Mouse (Mus musculus) lung, embryonic 14.5 days (tissue): ENCODE results near the gene Tmcc3. TPM values are rescaled to one million over a fixed set of nuclear protein-coding genes. Genes with fewer than 3 reads are reported as not detected.

Experiments
- ATAC-seq: fragments of 200-750 bp; cut with Nextera tagmentation; 2 replicates; pipeline ENCODE4 v1.8.0; 2017; ENCODE audit warnings: mild to moderate bottlenecking, moderate TSS enrichment, moderate library complexity; ENCODE audit not compliant: insufficient read depth
- DNase-seq: peaks from one replicate; pipeline ENCODE4 v3.0.0-alpha.2; 2015
- H3K27ac ChIP-seq: fragments of 300-500 bp; sonication (generic); 2 replicates; pipeline ENCODE4 v1.5.1; 2014; ENCODE audit warnings: low read depth, mild to moderate bottlenecking, moderate library complexity
- H3K27me3 ChIP-seq: fragments of 300-500 bp; sonication (generic); 2 replicates; pipeline ENCODE4 v1.6.1; 2014; ENCODE audit warnings: low read length, control low read depth; ENCODE audit not compliant: insufficient read depth
- H3K36me3 ChIP-seq: fragments of 300-500 bp; sonication (generic); 2 replicates; pipeline ENCODE4 v1.6.1; 2014; ENCODE audit warnings: control low read depth; ENCODE audit not compliant: insufficient read depth
- H3K4me1 ChIP-seq: fragments of 300-500 bp; sonication (generic); 2 replicates; pipeline ENCODE4 v1.6.1; 2014; ENCODE audit warnings: antibody characterized with exemption, control low read depth; ENCODE audit not compliant: insufficient read depth
- H3K4me2 ChIP-seq: fragments of 300-500 bp; sonication (generic); 2 replicates; pipeline ENCODE4 v1.6.1; 2014; ENCODE audit warnings: mild to moderate bottlenecking
- H3K4me3 ChIP-seq: fragments of 300-500 bp; sonication (generic); 2 replicates; pipeline ENCODE4 v1.5.1; 2014; ENCODE audit warnings: low read depth, low read length
- H3K9ac ChIP-seq: fragments of 300-500 bp; sonication (generic); 2 replicates; pipeline ENCODE4 v1.6.1; 2014
- H3K9me3 ChIP-seq: fragments of 300-500 bp; sonication (generic); 2 replicates; pipeline ENCODE4 v1.6.1; 2016; ENCODE audit warnings: low read depth, low read length, control low read depth
- CTCF ChIP-seq: IDR thresholded peaks from 2 replicates; pipeline ENCODE4 v1.5.1; 2016; ENCODE audit warnings: antibody characterized with exemption, low read depth
- WGBS: fragments of 180-500 bp; shearing (Covaris S2); extraction: QIAGEN DNeasy Blood & Tissue Kit; methylation state at CpG from one replicate; pipeline ENCODE4 v1.1.7; 2014; 5-methylcytosine and 5-hydroxymethylcytosine counted together
- polyA plus RNA-seq: library from polyadenylated mRNA; unstranded; fragments of >200 nt; fragmentation: Nextera tagmentation; extraction: Ambion mirVana; gene quantifications from 2 replicates; pipeline ENCODE4 v1.2.1, GENCODE M21; 2014

Tmcc3 gene
- polyA plus RNA-seq, 1 experiment from 2014 or later: 5.3 TPM

GRCm38 (mm10) chr10:94432933-94433332 is 121.2 kb downstream of the Tmcc3 start:
- Histone ChIP-seq H3K4me2 (no peak overlapping the region), H3K27me3 (no peaks in the 10 kb centered on the region), H3K36me3 (no peaks in the 10 kb centered on the region), H3K9me3 (no peaks in the 10 kb centered on the region), H3K27ac (no peak overlapping the region), H3K9ac (no peak overlapping the region), H3K4me3 (no peak overlapping the region), H3K4me1 (no peaks in the 10 kb centered on the region)
- WGBS: 60% methylated on average over 5 of the region's 5 CpGs
- ATAC-seq (no peak), DNase-seq (no peak)
- no peak for TF ChIP-seq CTCF

GRCm38 (mm10) chr10:94433901-94434300 is 122.2 kb downstream of the Tmcc3 start:
- 19% methylated on average over 7 of the region's 7 CpGs for WGBS
- Histone ChIP-seq H3K9me3 (no peaks in the 10 kb centered on the region), H3K27me3 (no peaks in the 10 kb centered on the region), H3K9ac (no peak overlapping the region), H3K4me3 (no peak overlapping the region), H3K36me3 (no peaks in the 10 kb centered on the region), H3K27ac (no peak overlapping the region), H3K4me1 (no peaks in the 10 kb centered on the region), H3K4me2 (no peak overlapping the region)
- no peak for DNase-seq
- ATAC-seq: no peak
- no peak for TF ChIP-seq CTCF

- no peaks in the 10 kb centered on the region for H3K27me3 ChIP-seq
- no peak for TF ChIP-seq CTCF
- H3K4me1 ChIP-seq: no peaks in the 10 kb centered on the region
These were observed 131.0 kb downstream of the Tmcc3 start for GRCm38 (mm10) chr10:94442725-94443124.

GRCm38 (mm10) chr10:94443453-94443852 is 131.7 kb downstream of the Tmcc3 start:
- Histone ChIP-seq H3K9ac (no peak overlapping the region), H3K9me3 (no peaks in the 10 kb centered on the region), H3K4me1 (no peaks in the 10 kb centered on the region), H3K4me3 (no peak overlapping the region), H3K27me3 (no peaks in the 10 kb centered on the region), H3K4me2 (no peak overlapping the region), H3K36me3 (no peaks in the 10 kb centered on the region), H3K27ac (no peak overlapping the region)
- no peak for DNase-seq
- ATAC-seq: no peak
- 83% methylated on average over 4 of the region's 4 CpGs for WGBS
- no peak for TF ChIP-seq CTCF

More at GRCm38 (mm10) chr10:94442725-94443124, 131.0 kb downstream of the Tmcc3 start:
- no peak overlapping the region for H3K9ac ChIP-seq
- DNase-seq (no peak), ATAC-seq (no peak)
- no peaks in the 10 kb centered on the region for H3K36me3 ChIP-seq
- H3K9me3 ChIP-seq: no peaks in the 10 kb centered on the region
- H3K4me2 ChIP-seq: no peak overlapping the region
- no peak overlapping the region for H3K4me3 ChIP-seq
- H3K27ac ChIP-seq: no peak overlapping the region
- 46% methylated on average over 7 of the region's 7 CpGs for WGBS

DNA sequence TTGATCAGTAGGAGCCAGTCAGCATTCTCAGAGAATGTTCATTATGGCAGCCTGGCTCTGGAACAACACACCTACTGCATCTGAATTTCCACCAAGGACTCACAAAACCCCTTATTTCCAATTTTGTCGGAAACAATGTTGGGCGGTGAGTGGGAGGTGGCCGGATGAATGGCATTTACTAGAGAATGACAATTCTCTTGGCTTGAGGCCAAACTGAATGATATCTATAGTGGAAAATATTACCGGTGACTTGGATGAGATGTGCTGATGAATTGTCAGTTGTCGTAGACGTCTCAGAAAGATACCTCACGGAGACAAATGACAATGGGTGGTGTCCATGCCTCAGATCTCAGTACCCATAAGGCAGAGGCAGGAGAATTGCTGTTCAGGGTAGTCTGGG is 133.4 kb downstream of the Tmcc3 start:
- DNase-seq (no peak), ATAC-seq (no peak)
- no peak for TF ChIP-seq CTCF
- Histone ChIP-seq H3K36me3 (no peaks in the 10 kb centered on the region), H3K9me3 (no peaks in the 10 kb centered on the region), H3K27ac (no peak overlapping the region), H3K4me2 (no peak overlapping the region), H3K4me3 (no peak overlapping the region), H3K9ac (no peak overlapping the region), H3K4me1 (peaks cover under 1% of the 10 kb centered on the region; the same call in 1 of the 2 replicates), H3K27me3 (no peaks in the 10 kb centered on the region)
- WGBS: 81% methylated on average over 7 of the region's 7 CpGs

GRCm38 (mm10) chr10:94446379-94447008 is 134.7 kb downstream of the Tmcc3 start:
- DNase-seq: no peak
- no peaks in the 10 kb centered on the region for H3K36me3 ChIP-seq
- WGBS: 58% methylated on average over 7 of the region's 7 CpGs
- H3K9me3 ChIP-seq: no peaks in the 10 kb centered on the region
- no peak overlapping the region for H3K4me3 ChIP-seq
- H3K9ac ChIP-seq: no peak overlapping the region
- no peak overlapping the region for H3K27ac ChIP-seq
- H3K27me3 ChIP-seq: no peaks in the 10 kb centered on the region
- TF ChIP-seq CTCF: no peak
- ATAC-seq: no peak
- no peak overlapping the region for H3K4me2 ChIP-seq
- peaks cover 7% of the 10 kb centered on the region; the same call in 1 of the 2 replicates for H3K4me1 ChIP-seq

- Histone ChIP-seq H3K27ac (no peak overlapping the region), H3K4me3 (no peak overlapping the region), H3K27me3 (no peaks in the 10 kb centered on the region), H3K9ac (no peak overlapping the region), H3K36me3 (no peaks in the 10 kb centered on the region), H3K4me2 (no peak overlapping the region), H3K9me3 (no peaks in the 10 kb centered on the region), H3K4me1 (peaks cover 7% of the 10 kb centered on the region; the same call in 1 of the 2 replicates)
- TF ChIP-seq CTCF: no peak
- ATAC-seq: peak; percentile 28; the same call in 1 of the 2 replicates
- no peak for DNase-seq
- 29% methylated on average over 3 of the region's 3 CpGs for WGBS
These were observed 137.9 kb downstream of the Tmcc3 start for GRCm38 (mm10) chr10:94449676-94450075.

DNA sequence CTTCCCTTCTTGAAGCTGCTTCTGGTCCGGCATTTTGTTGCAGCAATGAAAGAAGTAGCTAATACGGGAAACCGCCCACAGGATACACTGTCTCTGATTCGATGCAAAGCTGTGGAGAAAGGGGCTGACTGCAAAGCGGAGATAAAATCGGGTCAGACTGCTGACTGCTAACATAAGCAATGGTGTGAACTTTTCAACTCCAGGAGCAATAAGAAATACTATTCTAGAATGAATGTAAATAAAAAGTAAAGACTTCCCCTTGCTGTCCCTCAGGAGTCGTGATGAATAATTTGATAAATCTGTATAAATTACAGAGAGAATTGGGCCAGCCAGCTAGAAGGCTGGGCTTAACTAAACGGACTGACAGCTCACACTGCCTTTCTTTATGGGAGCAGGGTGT is 139.0 kb downstream of the Tmcc3 start:
- no peak for TF ChIP-seq CTCF
- peak; percentile 59 for DNase-seq
- Histone ChIP-seq H3K27me3 (no peaks in the 10 kb centered on the region), H3K4me2 (peak overlapping the region; percentile 23; the same call in 1 of the 2 replicates), H3K9me3 (no peaks in the 10 kb centered on the region), H3K4me1 (peaks cover 7% of the 10 kb centered on the region; the same call in 1 of the 2 replicates), H3K9ac (no peak overlapping the region), H3K27ac (no peak overlapping the region), H3K4me3 (no peak overlapping the region), H3K36me3 (no peaks in the 10 kb centered on the region)
- 22% methylated on average over 8 of the region's 8 CpGs for WGBS
- no peak for ATAC-seq
